Mouse (Mus musculus) midbrain, embryonic 11.5 days (tissue): ENCODE measurements at regions not wholly inside any gene's neighbourhood (a gene's known extent, or its start where the extent isn't known, plus 50 kb on each side); places are given as distances from the start of the nearest gene placed in this dataset.
A peak's percentile ranks its signal among the peaks of the same experiment; 100 is the strongest.

Experiments
- ATAC-seq: fragments of 200-750 bp; cut with Nextera tagmentation; 2 replicates; pipeline ENCODE4 v1.8.0; 2017; ENCODE audit warnings: moderate TSS enrichment, moderate library complexity; ENCODE audit not compliant: low FRiP score
- DNase-seq: peaks from one replicate; pipeline ENCODE4 v3.0.0; 2015; ENCODE audit warnings: low spot score; ENCODE audit errors: missing footprints
- H3K27ac ChIP-seq: fragments of 300-500 bp; sonication (generic); 2 replicates; pipeline ENCODE4 v1.5.1; 2014; ENCODE audit warnings: low read depth, low read length
- H3K27me3 ChIP-seq: fragments of 300-500 bp; sonication (generic); 2 replicates; pipeline ENCODE4 v1.6.1; 2014; ENCODE audit warnings: mild to moderate bottlenecking, low read length, moderate library complexity, mixed read lengths; ENCODE audit not compliant: control insufficient read depth, insufficient read depth
- H3K36me3 ChIP-seq: fragments of 300-500 bp; sonication (generic); 2 replicates; pipeline ENCODE4 v1.6.1; 2014; ENCODE audit warnings: mild to moderate bottlenecking, low read length, moderate library complexity, mixed read lengths; ENCODE audit not compliant: control insufficient read depth, insufficient read depth
- H3K4me1 ChIP-seq: fragments of 300-500 bp; sonication (generic); 2 replicates; pipeline ENCODE4 v1.6.1; 2014; ENCODE audit warnings: low read length; ENCODE audit not compliant: control insufficient read depth, insufficient read depth
- H3K4me2 ChIP-seq: fragments of 300-500 bp; sonication (generic); 2 replicates; pipeline ENCODE4 v1.6.1; 2014; ENCODE audit warnings: mild to moderate bottlenecking, moderate library complexity
- H3K4me3 ChIP-seq: fragments of 300-500 bp; sonication (generic); 2 replicates; pipeline ENCODE4 v1.5.1; 2014; ENCODE audit warnings: low read depth, low read length
- H3K9ac ChIP-seq: fragments of 300-500 bp; sonication (generic); 2 replicates; pipeline ENCODE4 v1.6.1; 2014; ENCODE audit warnings: low read length
- H3K9me3 ChIP-seq: fragments of 300-500 bp; sonication (generic); 2 replicates; pipeline ENCODE4 v1.6.1; 2016; ENCODE audit warnings: low read length; ENCODE audit not compliant: control insufficient read depth
- WGBS: fragments of 180-500 bp; shearing (Covaris S2); extraction: QIAGEN DNeasy Blood & Tissue Kit; methylation state at CpG from one replicate; pipeline ENCODE4 v1.1.7; 2014; 5-methylcytosine and 5-hydroxymethylcytosine counted together

- Histone ChIP-seq H3K4me3 (no peak overlapping the region), H3K27ac (no peak overlapping the region), H3K36me3 (no peaks in the 10 kb centered on the region), H3K9me3 (no peaks in the 10 kb centered on the region), H3K4me2 (no peak overlapping the region), H3K27me3 (peaks cover 12% of the 10 kb centered on the region), H3K4me1 (no peaks in the 10 kb centered on the region; the same call in 1 of the 2 replicates), H3K9ac (no peak overlapping the region)
- WGBS: 66% methylated on average over 3 of the region's 3 CpGs
- ATAC-seq (no peak), DNase-seq (peak; percentile 75)
Observed at GRCm38 (mm10) chr5:146684429-146684828, 99.4 kb upstream of the Gpr12 start.

DNA sequence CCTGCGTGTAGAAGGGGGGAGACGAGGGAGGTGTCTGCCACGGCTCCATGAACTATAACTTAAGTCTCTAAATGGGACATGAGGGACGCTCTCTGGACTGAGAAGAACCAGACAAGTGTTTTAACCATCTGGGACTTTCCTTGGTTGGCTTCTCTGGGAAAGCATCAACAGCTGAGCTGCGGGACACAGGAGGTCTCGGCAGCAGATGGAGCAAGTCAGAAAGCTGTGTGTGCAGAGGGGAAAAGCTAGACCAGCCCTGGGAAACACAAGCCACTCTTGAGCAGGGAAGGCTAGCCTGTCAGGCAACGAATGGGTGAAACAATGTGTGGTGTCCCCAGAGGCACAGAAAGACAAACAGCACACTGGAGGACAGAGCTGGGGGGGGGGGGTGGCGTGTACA, 98.5 kb upstream of the Gpr12 start:
- no peaks in the 10 kb centered on the region for H3K36me3 ChIP-seq
- no peaks in the 10 kb centered on the region for H3K9me3 ChIP-seq
- 0 out of 2 replicates have a peak, but pooled peaks have one; percentile 26 for ATAC-seq
- H3K9ac ChIP-seq: no peak overlapping the region
- WGBS: 63% methylated on average over 8 of the region's 8 CpGs
- H3K27ac ChIP-seq: no peak overlapping the region
- DNase-seq: peak; percentile 65
- H3K4me2 ChIP-seq: no peak overlapping the region
- peaks cover 2% of the 10 kb centered on the region; the same call in 1 of the 2 replicates for H3K4me1 ChIP-seq
- peaks cover 12% of the 10 kb centered on the region for H3K27me3 ChIP-seq
- H3K4me3 ChIP-seq: no peak overlapping the region

GRCm38 (mm10) chr5:146682893-146683292, 97.9 kb upstream of the Gpr12 start:
- DNase-seq: peak; percentile 69
- no peak for ATAC-seq
- Histone ChIP-seq H3K27ac (no peak overlapping the region), H3K4me1 (peaks cover 5% of the 10 kb centered on the region; the same call in 1 of the 2 replicates), H3K4me3 (no peak overlapping the region), H3K9ac (no peak overlapping the region), H3K27me3 (peaks cover 12% of the 10 kb centered on the region), H3K9me3 (no peaks in the 10 kb centered on the region), H3K4me2 (no peak overlapping the region), H3K36me3 (no peaks in the 10 kb centered on the region)
- 77% methylated on average over 5 of the region's 5 CpGs for WGBS

DNA sequence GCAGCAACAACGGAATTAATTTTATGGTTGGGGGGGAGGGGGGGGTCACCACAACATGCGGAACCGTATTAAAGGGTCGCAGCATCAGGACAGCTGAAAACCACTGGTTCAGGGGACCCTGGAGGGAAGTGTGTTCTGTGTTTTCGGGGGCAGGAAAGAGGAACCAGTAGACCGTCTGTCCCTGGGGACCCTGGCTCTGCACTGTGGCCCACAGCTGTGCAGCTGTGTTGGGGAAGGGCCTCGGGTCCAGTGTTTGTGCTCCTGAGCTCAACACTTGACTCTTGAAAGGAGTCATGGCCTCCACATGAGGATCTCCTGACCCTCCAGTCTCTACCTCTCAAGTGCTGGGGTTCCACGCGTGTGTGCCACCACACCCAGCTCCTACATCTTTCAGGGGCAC, 96.5 kb upstream of the Gpr12 start:
- peaks cover 12% of the 10 kb centered on the region for H3K27me3 ChIP-seq
- H3K4me3 ChIP-seq: no peak overlapping the region
- DNase-seq (no peak), ATAC-seq (no peak)
- 89% methylated on average over 9 of the region's 9 CpGs for WGBS
- no peak overlapping the region for H3K4me2 ChIP-seq
- H3K36me3 ChIP-seq: no peaks in the 10 kb centered on the region
- no peak overlapping the region for H3K9ac ChIP-seq
- no peak overlapping the region for H3K27ac ChIP-seq
- peaks cover 5% of the 10 kb centered on the region; the same call in 1 of the 2 replicates for H3K4me1 ChIP-seq
- H3K9me3 ChIP-seq: no peaks in the 10 kb centered on the region

DNA sequence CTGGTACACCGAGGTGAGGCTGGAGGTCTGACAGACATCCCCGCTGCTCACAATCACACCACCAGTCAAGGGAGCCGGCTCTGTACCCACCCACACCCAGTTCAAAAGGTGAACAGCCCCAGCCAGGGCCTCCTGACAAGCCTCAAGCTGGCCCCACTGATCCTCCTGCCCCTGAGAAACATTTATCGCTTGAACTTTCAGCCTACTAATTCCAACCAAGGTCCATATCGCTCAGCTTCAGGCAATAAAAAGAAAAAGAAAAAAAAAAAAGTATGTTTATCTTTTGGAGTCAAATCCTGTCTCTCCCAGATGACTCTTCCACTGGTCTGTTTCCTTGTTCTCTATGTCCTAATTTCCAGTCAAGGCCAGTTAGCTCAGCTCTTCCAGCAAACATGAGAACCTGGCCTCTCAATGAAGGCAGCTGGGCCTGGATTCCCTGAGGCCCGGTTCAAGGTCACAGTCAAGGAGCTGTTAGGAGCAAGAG, 94.2 kb upstream of the Gpr12 start:
- no peaks in the 10 kb centered on the region for H3K36me3 ChIP-seq
- H3K4me3 ChIP-seq: no peak overlapping the region
- 88% methylated on average over 6 of the region's 6 CpGs for WGBS
- H3K27ac ChIP-seq: no peak overlapping the region
- H3K4me1 ChIP-seq: peaks cover 5% of the 10 kb centered on the region; the same call in 1 of the 2 replicates
- DNase-seq (no peak), ATAC-seq (no peak)
- H3K4me2 ChIP-seq: no peak overlapping the region
- H3K9me3 ChIP-seq: no peaks in the 10 kb centered on the region
- H3K27me3 ChIP-seq: peaks cover 15% of the 10 kb centered on the region
- no peak overlapping the region for H3K9ac ChIP-seq

GRCm38 (mm10) chr5:146678775-146679170, 93.7 kb upstream of the Gpr12 start:
- ATAC-seq (no peak), DNase-seq (no peak)
- Histone ChIP-seq H3K9ac (no peak overlapping the region), H3K4me3 (no peak overlapping the region), H3K27ac (no peak overlapping the region), H3K9me3 (no peaks in the 10 kb centered on the region), H3K27me3 (peaks cover 15% of the 10 kb centered on the region), H3K4me2 (no peak overlapping the region), H3K4me1 (peaks cover 5% of the 10 kb centered on the region; the same call in 1 of the 2 replicates), H3K36me3 (no peaks in the 10 kb centered on the region)
- 78% methylated on average over 10 of the region's 10 CpGs for WGBS

GRCm38 (mm10) chr5:146678049-146678774, 93.2 kb upstream of the Gpr12 start:
- H3K27me3 ChIP-seq: peaks cover 15% of the 10 kb centered on the region
- no peaks in the 10 kb centered on the region for H3K9me3 ChIP-seq
- H3K27ac ChIP-seq: no peak overlapping the region
- no peak overlapping the region for H3K4me2 ChIP-seq
- no peaks in the 10 kb centered on the region for H3K36me3 ChIP-seq
- H3K4me3 ChIP-seq: no peak overlapping the region
- WGBS: 26% methylated on average over 13 of the region's 13 CpGs
- ATAC-seq (peak; percentile 58), DNase-seq (no peak)
- H3K9ac ChIP-seq: no peak overlapping the region
- H3K4me1 ChIP-seq: peaks cover 5% of the 10 kb centered on the region; the same call in 1 of the 2 replicates

DNA sequence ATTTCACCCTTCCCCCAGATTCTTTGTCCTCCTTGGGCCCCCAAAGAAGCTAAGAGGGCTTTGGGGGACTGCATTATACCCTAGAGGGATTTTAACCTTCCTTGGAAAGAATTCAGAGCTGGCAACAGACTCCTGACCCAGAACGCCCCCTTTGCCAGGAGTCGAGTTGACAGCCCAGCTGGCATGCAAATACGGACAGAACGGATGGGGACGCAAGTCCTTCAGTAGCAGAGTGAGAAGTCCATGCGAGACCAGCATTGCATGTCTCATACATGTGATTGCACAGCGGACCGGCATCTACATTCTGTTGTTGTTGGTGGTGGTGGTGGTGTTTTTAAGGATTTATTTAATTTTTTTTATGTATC, 92.1 kb upstream of the Gpr12 start:
- no peak overlapping the region for H3K4me2 ChIP-seq
- H3K9me3 ChIP-seq: no peaks in the 10 kb centered on the region
- no peak for ATAC-seq
- H3K27ac ChIP-seq: no peak overlapping the region
- no peak overlapping the region for H3K9ac ChIP-seq
- DNase-seq: no peak
- H3K27me3 ChIP-seq: peaks cover 15% of the 10 kb centered on the region
- H3K4me1 ChIP-seq: peaks cover 5% of the 10 kb centered on the region; the same call in 1 of the 2 replicates
- H3K4me3 ChIP-seq: no peak overlapping the region
- H3K36me3 ChIP-seq: no peaks in the 10 kb centered on the region
- WGBS: 70% methylated on average over 8 of the region's 8 CpGs

DNA sequence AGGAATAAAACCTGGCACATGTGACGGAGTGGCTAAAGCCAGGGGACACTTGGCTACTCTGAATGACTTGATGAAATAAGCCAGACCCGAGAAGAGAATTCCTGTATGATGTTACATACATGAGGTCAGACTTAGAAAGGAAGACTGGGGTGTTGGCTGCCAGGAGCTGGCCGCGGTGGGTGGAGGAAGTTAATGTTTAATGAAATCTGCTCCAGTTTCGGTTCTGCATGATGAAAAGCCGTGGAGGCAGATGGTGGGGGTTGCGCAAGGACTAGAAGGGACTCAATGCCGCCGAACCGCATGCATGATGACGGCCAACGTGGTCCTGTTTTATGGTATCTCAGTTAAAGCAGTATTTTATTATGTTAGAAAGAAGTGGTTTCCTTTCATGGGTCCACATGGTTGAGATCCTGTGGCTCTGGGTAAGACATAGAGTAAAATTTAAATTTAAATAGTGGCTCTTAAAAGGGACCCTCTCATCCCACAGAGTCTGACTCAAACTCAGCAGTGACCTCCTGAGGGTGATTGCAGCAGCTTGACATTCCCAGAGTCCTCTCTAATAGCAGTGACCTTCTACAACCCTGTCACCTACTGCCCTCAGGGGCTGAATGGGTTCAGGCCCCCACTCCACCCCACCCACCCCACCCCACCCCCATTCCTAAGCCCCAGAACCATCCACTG, 91.6 kb upstream of the Gpr12 start:
- ATAC-seq: no peak
- Histone ChIP-seq H3K9me3 (no peaks in the 10 kb centered on the region), H3K4me2 (no peak overlapping the region), H3K9ac (no peak overlapping the region), H3K36me3 (no peaks in the 10 kb centered on the region), H3K27me3 (peaks cover 11% of the 10 kb centered on the region; the same call in 1 of the 2 replicates), H3K27ac (no peak overlapping the region), H3K4me1 (peaks cover 5% of the 10 kb centered on the region; the same call in 1 of the 2 replicates), H3K4me3 (no peak overlapping the region)
- DNase-seq: no peak
- WGBS: 88% methylated on average over 12 of the region's 12 CpGs
